Mouse (Mus musculus): ENCODE measurements around the gene Zscan4-ps2. TPM values are rescaled to one million over a fixed set of nuclear protein-coding genes. Genes with fewer than 3 reads are reported as not detected.

Gene Zscan4-ps2
- total RNA-seq (2023): not detected

DNA sequence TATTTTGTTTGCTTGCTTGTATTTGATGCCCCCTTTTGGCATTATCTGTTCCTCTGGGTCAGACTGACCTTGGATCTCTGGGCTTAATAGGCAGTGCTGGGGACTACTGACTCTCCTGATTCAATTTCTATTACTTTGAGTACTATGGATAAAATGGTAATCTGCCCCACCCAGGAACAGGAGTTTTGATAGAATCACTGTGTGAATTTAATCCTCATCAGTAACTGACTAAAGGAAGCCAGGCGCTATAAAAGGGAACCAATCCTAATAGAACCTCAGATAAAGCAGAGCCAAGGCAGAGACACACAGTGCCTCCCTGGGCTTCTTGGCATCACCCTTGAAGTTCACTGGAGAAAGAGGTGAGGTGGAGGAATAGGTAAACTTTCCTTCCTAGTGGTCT lies at the start of gene Zscan4-ps2:
Gene Zscan4-ps2, plus strand, starts transcription at position 301 of the 400 bp plus-strand sequence.

Other genes with a start within 250 kb of the Zscan4-ps2 start
- not detected for gene Zscan4e, start 203.6 kb upstream of the Zscan4-ps2 start, total RNA-seq (2023)
- gene Zscan4f, start 116.4 kb upstream of the Zscan4-ps2 start, total RNA-seq (2023): not detected
- gene Zscan4-ps3, start 95.0 kb downstream of the Zscan4-ps2 start, total RNA-seq (2023): not detected
- not detected for gene Vmn1r72, start 165.8 kb downstream of the Zscan4-ps2 start, total RNA-seq (2023)
- gene Vmn1r73, start 216.0 kb downstream of the Zscan4-ps2 start, total RNA-seq (2023): not detected

Data from T-cell, adult 66 days (primary cell).